Mouse (Mus musculus): ENCODE results near the gene Bbx. TPM values are rescaled to one million over a fixed set of nuclear protein-coding genes. Genes with fewer than 3 reads are reported as not detected.
A peak's percentile ranks its signal among the peaks of the same experiment; 100 is the strongest.

Gene Bbx
- total and polyA plus RNA-seq, 3 experiments, result 20.6 to 26.2 (median 21.6) TPM

- peaks cover 2 to 22% of the 10 kb centered on the region in 2 experiments for H3K36me3 ChIP-seq (replicated peaks in 1 of 2; ENCODE audit: control insufficient read depth in 1 of 2, insufficient read depth in 1 of 2, low read length in 1 of 2)
- no peaks in the 10 kb centered on the region for H3K9me3 ChIP-seq (replicated peaks; ENCODE audit: low read length)
- TF ChIP-seq UBTF (IDR thresholded peaks at IDR 0.05; ENCODE audit: low read depth, low read length) (peak; percentile 95), NRF1 (IDR thresholded peaks at IDR 0.05; ENCODE audit: low read depth, low read length) (no peak), ZC3H11A (IDR thresholded peaks at IDR 0.05; ENCODE audit: low read depth, low read length) (no peak), MAZ (IDR thresholded peaks at IDR 0.05; ENCODE audit: low read depth, low read length) (peak; percentile 64), TCF12 (IDR thresholded peaks at IDR 0.05; ENCODE audit: low read depth, low read length) (0 out of 2 replicates have a peak, but pooled peaks have one; percentile 17), KAT2A (IDR thresholded peaks at IDR 0.05; ENCODE audit: insufficient replicate concordance, low read length) (no peak), JUND (conservative IDR thresholded peaks at IDR 0.05; ENCODE audit: low read depth, low read length) (peak; percentile 40; the same call in 1 of the 2 replicates), RCOR1 (conservative IDR thresholded peaks at IDR 0.05; ENCODE audit: low read depth, low read length) (no peak), HCFC1 (IDR thresholded peaks at IDR 0.05; ENCODE audit: low read depth, low read length) (no peak; the same call in 1 of the 2 replicates), MXI1 (IDR thresholded peaks at IDR 0.05; ENCODE audit: low read depth, low read length) (peak; percentile 30; the same call in 1 of the 2 replicates), ZKSCAN1 (IDR thresholded peaks at IDR 0.05; ENCODE audit: borderline replicate concordance, low read depth, low read length) (no peak), CHD1 (IDR thresholded peaks at IDR 0.05; ENCODE audit: low read depth, low read length) (peak; percentile 71; the same call in 1 of the 2 replicates), MEF2A (IDR thresholded peaks at IDR 0.05; ENCODE audit: borderline replicate concordance, low read depth, low read length) (no peak), GABPA (IDR thresholded peaks at IDR 0.05; ENCODE audit: insufficient replicate concordance, low read depth, low read length) (no peak), CHD2 (IDR thresholded peaks at IDR 0.05; ENCODE audit: low read length) (peak; percentile 35; the same call in 1 of the 2 replicates)
- dilution Hi-C loops (cut with MboI; ENCODE audit: extremely low pct_ligation_motif_present, extremely low pct_unique_long_range_greater_than_20kb, low sequenced_read_pairs), result no loop called here
- peak overlapping the region; percentile 74 to 91 (median 84) for H3K4me3 ChIP-seq (replicated peaks in 1 of 3; ENCODE audit: low read depth in 2 of 3, low read length in 2 of 3, poor library complexity in 1 of 3)
- H3K79me2 ChIP-seq (replicated peaks; ENCODE audit: control insufficient read depth, extremely low read depth, insufficient read depth, poor library complexity, severe bottlenecking), result peaks cover 24% of the 10 kb centered on the region
- peak overlapping the region; percentile 52 for H3K4me2 ChIP-seq (ENCODE audit: insufficient read depth, low read depth, poor library complexity, severe bottlenecking)
- H3K4me1 ChIP-seq (ENCODE audit: control insufficient read depth in 1 of 2, insufficient read depth in 2 of 2), result peaks cover 7 to 19% of the 10 kb centered on the region in 2 experiments
- H3K27ac ChIP-seq (ENCODE audit: insufficient read depth, low read depth), result peak overlapping the region; percentile 82; the same call in 1 of the 2 replicates
- peak; percentile 59 for DNase-seq (ENCODE audit: extremely low read depth)
- H3K9ac ChIP-seq (ENCODE audit: insufficient read depth, low read depth), result peak overlapping the region; percentile 83
- in situ Hi-C loops (cut with MboI; ENCODE audit: low pct_ligation_motif_present, low pct_unique_long_range_greater_than_20kb, low sequenced_read_pairs), result loop anchor here (10.0 kb wide), 1 partner anchor 84 kb away; no protein-coding TSS in a partner anchor
- H3K27me3 ChIP-seq (replicated peaks), result no peaks in the 10 kb centered on the region
Measured at GRCm38 (mm10) chr16:50431011-50431981, 894 bp downstream of the Bbx start.

- H3K27ac ChIP-seq (ENCODE audit: insufficient read depth, low read depth), result no peak overlapping the region
Measured at GRCm38 (mm10) chr16:50430515-50430877, 1.7 kb downstream of the Bbx start.

More at GRCm38 (mm10) chr16:50430515-50430877, 1.7 kb downstream of the Bbx start:
- H3K79me2 ChIP-seq (replicated peaks; ENCODE audit: control insufficient read depth, extremely low read depth, insufficient read depth, poor library complexity, severe bottlenecking), result peaks cover 24% of the 10 kb centered on the region
- no peaks in the 10 kb centered on the region for H3K27me3 ChIP-seq (replicated peaks)
- peak overlapping the region; percentile 52 for H3K4me2 ChIP-seq (ENCODE audit: insufficient read depth, low read depth, poor library complexity, severe bottlenecking)
- in situ Hi-C loops (cut with MboI; ENCODE audit: low pct_ligation_motif_present, low pct_unique_long_range_greater_than_20kb, low sequenced_read_pairs), result loop anchor here (10.0 kb wide), 1 partner anchor 84 kb away; no protein-coding TSS in a partner anchor
- H3K36me3 ChIP-seq (replicated peaks in 1 of 2; ENCODE audit: control insufficient read depth in 1 of 2, insufficient read depth in 1 of 2, low read length in 1 of 2), result peaks cover 4 to 28% of the 10 kb centered on the region in 2 experiments
- dilution Hi-C loops (cut with MboI; ENCODE audit: extremely low pct_ligation_motif_present, extremely low pct_unique_long_range_greater_than_20kb, low sequenced_read_pairs), result no loop called here
- H3K9ac ChIP-seq (ENCODE audit: insufficient read depth, low read depth), result peak overlapping the region; percentile 83
- H3K4me3 ChIP-seq (replicated peaks in 1 of 3; ENCODE audit: low read depth in 2 of 3, low read length in 2 of 3, poor library complexity in 1 of 3), result peak overlapping the region; percentile 74 to 91 (median 84)
- peaks cover 7 to 19% of the 10 kb centered on the region in 2 experiments for H3K4me1 ChIP-seq (ENCODE audit: control insufficient read depth in 1 of 2, insufficient read depth in 2 of 2)
- peak; percentile 1; the same call in 1 of the 2 replicates for TF ChIP-seq TCF12 (IDR thresholded peaks at IDR 0.05; ENCODE audit: low read depth, low read length)
- TF ChIP-seq BHLHE40 (IDR thresholded peaks at IDR 0.05; ENCODE audit: low read depth, low read length), result 0 out of 2 replicates have a peak, but pooled peaks have one; percentile 3
- no peak for TF ChIP-seq POLR2AphosphoS2 (IDR thresholded peaks at IDR 0.05; ENCODE audit: low read depth, low read length)
- TF ChIP-seq TBP (conservative IDR thresholded peaks at IDR 0.05; ENCODE audit: low read depth, low read length), result no peak
- TF ChIP-seq MAZ (IDR thresholded peaks at IDR 0.05; ENCODE audit: low read depth, low read length), result peak; percentile 73; the same call in 1 of the 2 replicates
- no peaks in the 10 kb centered on the region for H3K9me3 ChIP-seq (replicated peaks; ENCODE audit: low read length)
- peak; percentile 66 for DNase-seq (ENCODE audit: extremely low read depth)
